Mouse (Mus musculus) testis, adult 2 months (tissue): Measurements from ENCODE around the gene Smpd3. TPM values are rescaled to one million over a fixed set of nuclear protein-coding genes. Genes with fewer than 3 reads are reported as not detected.
A peak's percentile ranks its signal among the peaks of the same experiment; 100 is the strongest.

Experiments used
- H3K27ac ChIP-seq: fragments of 200-500 bp; 2 replicates; pipeline ENCODE4 v1.5.1; 2012; ENCODE audit warnings: low read depth, low read length; ENCODE audit not compliant: control insufficient read depth, insufficient read depth
- H3K27me3 ChIP-seq: fragments of 200-500 bp; 2 replicates; pipeline ENCODE4 v1.6.1; 2012; ENCODE audit warnings: mild to moderate bottlenecking, low read length, moderate library complexity; ENCODE audit not compliant: control insufficient read depth, insufficient read depth
- H3K36me3 ChIP-seq: fragments of 200-500 bp; 2 replicates; pipeline ENCODE4 v1.6.1; 2012; ENCODE audit warnings: mild to moderate bottlenecking, low read length; ENCODE audit not compliant: control insufficient read depth, insufficient read depth
- H3K4me1 ChIP-seq: fragments of 200-500 bp; 2 replicates; pipeline ENCODE4 v1.6.1; 2012; ENCODE audit warnings: low read length; ENCODE audit not compliant: control insufficient read depth, insufficient read depth
- H3K4me3 ChIP-seq: fragments of 200-500 bp; 2 replicates; pipeline ENCODE4 v1.5.1; 2012; ENCODE audit warnings: low read depth, mild to moderate bottlenecking, low read length, moderate library complexity, mixed read lengths; ENCODE audit not compliant: control insufficient read depth
- CTCF ChIP-seq: fragments of 200-500 bp; IDR thresholded peaks from 2 replicates; pipeline ENCODE4 v1.5.1; 2012; ENCODE audit warnings: low read depth, mild to moderate bottlenecking, inconsistent platforms, low read length, moderate library complexity; ENCODE audit not compliant: control insufficient read depth, insufficient read depth, insufficient replicate concordance
- POLR2A ChIP-seq: fragments of 200-500 bp; IDR thresholded peaks from 2 replicates; pipeline ENCODE4 v1.6.1; 2012; ENCODE audit warnings: low read depth, mild to moderate bottlenecking, inconsistent platforms, low read length, moderate library complexity; ENCODE audit not compliant: control insufficient read depth
- polyA plus RNA-seq: library from polyadenylated mRNA; depleted of rRNA; stranded (reverse); fragments of >200 nt; gene quantifications from 2 replicates; pipeline ENCODE4 v1.2.3, GENCODE M21; 2012; rRNA removed

Smpd3 gene
- 42.3 and 48.8 TPM in 2 replicates for polyA plus RNA-seq

GRCm38 (mm10) chr8:106337852-106338521, at the start of gene Smpd3:
Smpd3 (minus strand) TSS chr8:106337988.
- Histone ChIP-seq H3K27ac (peak within 1 kb of the TSS; percentile 89), H3K4me3 (peak within 1 kb of the TSS; percentile 97), H3K27me3 (no peaks in the 10 kb centered on the region), H3K4me1 (peaks cover 15% of the 10 kb centered on the region), H3K36me3 (no peaks in the 10 kb centered on the region)
- TF ChIP-seq POLR2A (peak; percentile 53; the same call in 1 of the 2 replicates), CTCF (no peak)

DNA sequence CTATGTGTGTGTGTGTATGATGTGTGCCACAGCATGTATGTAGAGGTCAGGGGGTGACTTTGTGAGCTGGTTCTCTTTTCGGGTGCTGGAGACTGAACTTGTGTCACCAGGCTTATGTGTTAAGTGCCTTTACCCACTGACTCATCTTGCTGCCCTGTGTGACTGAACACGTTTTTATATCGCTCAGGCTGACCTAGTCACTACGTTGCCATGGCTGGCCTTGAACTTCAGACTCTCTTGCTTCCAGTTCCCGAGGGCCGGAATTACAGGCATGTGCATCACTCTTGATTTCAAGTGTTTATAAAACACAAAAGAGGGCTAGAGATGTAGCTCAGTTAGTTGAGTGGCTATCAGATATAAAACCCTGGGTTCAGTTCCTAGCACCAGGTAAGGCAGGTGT, 43.2 kb upstream of the Smpd3 start:
- no peak for TF ChIP-seq POLR2A
- TF ChIP-seq CTCF: no peak
- no peak overlapping the region for H3K27ac ChIP-seq
- no peaks in the 10 kb centered on the region for H3K27me3 ChIP-seq
- no peaks in the 10 kb centered on the region for H3K4me1 ChIP-seq
- no peaks in the 10 kb centered on the region for H3K36me3 ChIP-seq
- no peak overlapping the region for H3K4me3 ChIP-seq

DNA sequence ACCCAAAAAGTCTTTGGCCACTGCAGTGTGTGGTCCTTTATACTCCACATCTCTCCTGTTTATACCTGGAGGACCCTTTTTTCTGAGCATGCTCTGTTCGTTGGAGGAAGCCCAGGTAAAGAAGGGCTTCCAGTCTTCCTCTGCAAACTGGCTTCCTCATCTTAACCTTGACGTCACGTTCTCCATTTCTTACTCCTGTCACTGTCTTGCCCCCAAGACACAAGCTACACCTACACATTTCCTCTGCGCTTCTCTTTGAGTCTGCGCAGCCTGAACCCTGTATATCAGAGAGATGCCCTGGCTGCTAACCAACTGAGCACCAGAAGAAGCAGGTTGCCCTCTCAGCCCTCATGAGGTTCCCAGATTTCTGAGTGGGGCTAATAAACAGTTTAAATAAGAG, 41.6 kb upstream of the Smpd3 start:
- no peak overlapping the region for H3K27ac ChIP-seq
- no peaks in the 10 kb centered on the region for H3K27me3 ChIP-seq
- no peaks in the 10 kb centered on the region for H3K36me3 ChIP-seq
- H3K4me3 ChIP-seq: no peak overlapping the region
- TF ChIP-seq POLR2A: no peak
- TF ChIP-seq CTCF: no peak
- no peaks in the 10 kb centered on the region for H3K4me1 ChIP-seq

GRCm38 (mm10) chr8:106378501-106379048, 40.8 kb upstream of the Smpd3 start:
- TF ChIP-seq POLR2A (no peak), CTCF (no peak)
- H3K36me3 ChIP-seq: no peaks in the 10 kb centered on the region
- no peak overlapping the region for H3K27ac ChIP-seq
- no peaks in the 10 kb centered on the region for H3K4me1 ChIP-seq
- H3K27me3 ChIP-seq: no peaks in the 10 kb centered on the region
- no peak overlapping the region for H3K4me3 ChIP-seq

DNA sequence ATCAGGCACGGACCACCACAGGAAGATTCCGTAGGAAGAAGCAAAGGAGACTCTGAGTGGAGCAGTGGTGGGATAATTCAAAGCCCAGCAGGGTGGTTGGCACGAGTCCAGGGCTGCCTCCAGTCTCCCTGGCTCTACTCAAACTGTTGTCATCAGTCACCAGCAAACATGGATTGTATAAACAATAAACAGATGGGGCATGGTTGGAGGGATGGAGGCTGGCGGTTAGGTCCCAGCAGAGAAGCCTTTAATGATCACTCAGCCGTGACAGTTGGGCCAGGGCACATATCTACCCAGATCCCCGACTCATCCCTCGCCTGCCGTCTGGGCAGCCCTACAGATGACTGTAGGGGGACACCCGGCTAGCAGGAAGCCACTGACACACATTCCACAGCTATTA, 39.1 kb upstream of the Smpd3 start:
- TF ChIP-seq CTCF: no peak
- TF ChIP-seq POLR2A: no peak
- H3K4me3 ChIP-seq: no peak overlapping the region
- no peaks in the 10 kb centered on the region for H3K36me3 ChIP-seq

GRCm38 (mm10) chr8:106375957-106376356, 38.2 kb upstream of the Smpd3 start:
- no peaks in the 10 kb centered on the region for H3K27me3 ChIP-seq
- TF ChIP-seq POLR2A: no peak
- TF ChIP-seq CTCF: no peak
- H3K4me1 ChIP-seq: no peaks in the 10 kb centered on the region
- H3K36me3 ChIP-seq: no peaks in the 10 kb centered on the region
- H3K4me3 ChIP-seq: no peak overlapping the region
- H3K27ac ChIP-seq: no peak overlapping the region

More for the DNA sequence above, 39.1 kb upstream of the Smpd3 start:
- no peaks in the 10 kb centered on the region for H3K27me3 ChIP-seq
- no peak overlapping the region for H3K27ac ChIP-seq
- H3K4me1 ChIP-seq: no peaks in the 10 kb centered on the region

DNA sequence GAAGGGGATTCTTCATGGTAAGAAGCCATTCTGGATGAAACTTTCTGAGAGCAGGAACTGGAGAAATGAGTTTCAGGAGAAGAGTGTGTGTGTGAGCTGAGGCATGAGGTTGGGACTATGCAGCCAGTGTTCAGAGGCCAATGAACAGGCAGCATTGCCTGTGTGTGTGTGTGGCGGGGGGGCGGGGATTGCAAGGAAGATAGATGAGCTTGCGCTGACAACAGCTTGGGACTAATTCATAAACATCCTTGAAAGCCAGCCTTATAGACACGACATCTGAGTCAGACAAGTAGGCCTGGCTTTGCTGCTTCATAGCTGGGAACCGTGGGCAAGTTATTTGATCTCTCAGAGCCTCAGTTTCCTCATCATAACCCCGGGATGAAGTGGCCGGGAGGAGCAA, 31.3 kb upstream of the Smpd3 start:
- no peaks in the 10 kb centered on the region for H3K36me3 ChIP-seq
- H3K27me3 ChIP-seq: no peaks in the 10 kb centered on the region
- H3K27ac ChIP-seq: no peak overlapping the region
- H3K4me3 ChIP-seq: no peak overlapping the region
- H3K4me1 ChIP-seq: no peaks in the 10 kb centered on the region
- TF ChIP-seq CTCF (no peak), POLR2A (no peak)

DNA sequence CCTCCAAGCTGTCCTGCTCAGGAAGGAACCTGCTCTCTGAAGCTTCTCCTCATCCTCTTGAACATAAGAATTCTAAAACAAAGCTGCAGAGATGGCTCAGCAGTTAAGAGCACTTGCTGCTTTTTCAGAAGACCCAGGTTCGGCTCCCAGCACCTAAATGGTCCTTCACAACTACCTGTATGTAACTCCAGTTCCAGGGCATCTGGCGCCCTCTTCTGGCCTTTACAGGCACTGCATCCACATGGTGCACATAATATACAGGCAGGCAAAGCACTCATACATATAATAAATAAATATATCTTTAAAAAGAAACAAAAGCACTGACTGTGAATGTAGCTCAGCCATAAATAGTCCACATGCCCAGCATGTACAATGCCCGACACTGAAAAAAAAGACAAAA, 30.7 kb upstream of the Smpd3 start:
- H3K27ac ChIP-seq: no peak overlapping the region
- no peak for TF ChIP-seq POLR2A
- TF ChIP-seq CTCF: peak; percentile 75; the same call in 1 of the 2 replicates
- H3K4me3 ChIP-seq: no peak overlapping the region
- no peaks in the 10 kb centered on the region for H3K27me3 ChIP-seq
- no peaks in the 10 kb centered on the region for H3K36me3 ChIP-seq
- H3K4me1 ChIP-seq: no peaks in the 10 kb centered on the region
